Mouse (Mus musculus): ENCODE results near the gene Taar2.

The Taar2 gene

DNA sequence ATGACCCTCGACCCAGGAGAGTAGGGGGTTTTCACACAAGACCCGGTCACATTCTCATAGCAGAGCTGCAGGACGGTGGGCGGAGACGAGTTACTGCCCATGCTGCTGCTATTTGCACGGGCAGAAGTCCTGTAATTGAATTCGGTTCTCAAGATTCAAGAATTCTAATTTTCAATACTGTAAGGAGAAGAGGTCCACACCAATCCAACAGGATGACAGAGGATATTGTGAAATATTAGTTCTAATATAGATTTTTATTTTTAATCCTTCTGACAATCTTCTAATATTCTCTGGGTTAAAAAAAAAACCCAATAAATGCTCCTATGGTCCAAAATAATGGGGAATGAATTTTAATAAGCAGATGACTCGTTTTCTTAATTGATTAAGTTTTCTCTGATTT lies 47.2 kb downstream of the Taar2 start, which contains the start of gene Taar6:
Gene Taar6, minus strand, starts transcription at position 101 of the 400 bp plus-strand sequence.
- DNase-seq (ENCODE audit: low read depth): no peak

DNA sequence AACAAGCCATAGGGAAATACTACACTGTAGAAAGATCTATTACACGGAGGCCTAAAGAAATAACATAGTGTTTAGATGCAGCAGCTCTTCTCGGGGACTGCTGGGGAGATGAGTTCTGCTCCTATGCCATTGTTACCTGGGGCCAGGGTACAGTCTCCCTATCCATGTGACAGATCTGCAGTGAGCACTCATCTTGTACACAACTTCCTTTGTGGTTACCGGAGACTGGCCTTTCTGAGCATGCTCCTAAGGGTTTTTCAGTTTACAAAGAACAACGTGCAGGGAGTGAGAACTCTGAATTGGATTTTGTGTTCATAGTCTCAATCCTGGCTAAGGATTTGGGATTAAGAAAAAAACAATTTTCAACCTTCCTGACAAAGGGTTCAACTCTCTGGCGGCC lies 48.0 kb downstream of the Taar2 start:
- no peak for DNase-seq (ENCODE audit: low read depth)

Measured in c-Kit-positive CD71-positive TER-119-negative erythroid progenitor cells, embryonic 14.5 days (primary cell).